Mouse (Mus musculus) urinary bladder, postnatal 36 days (tissue): ENCODE measurements around the gene Zfp987.
A peak's percentile ranks its signal among the peaks of the same experiment; 100 is the strongest.
"Not testable (repeated sequence)": the region's sequence is repeated elsewhere in the genome, so short reads cannot be mapped to it uniquely, and the experiment has no call there.

Experiments used
- DNase-seq, 2 experiments: peaks; one replicate each; pipeline ENCODE4 v3.0.0; 2022; ENCODE audit warnings: low spot score in 2 of 2, mixed read lengths in 1 of 2

Zfp987 gene

DNA sequence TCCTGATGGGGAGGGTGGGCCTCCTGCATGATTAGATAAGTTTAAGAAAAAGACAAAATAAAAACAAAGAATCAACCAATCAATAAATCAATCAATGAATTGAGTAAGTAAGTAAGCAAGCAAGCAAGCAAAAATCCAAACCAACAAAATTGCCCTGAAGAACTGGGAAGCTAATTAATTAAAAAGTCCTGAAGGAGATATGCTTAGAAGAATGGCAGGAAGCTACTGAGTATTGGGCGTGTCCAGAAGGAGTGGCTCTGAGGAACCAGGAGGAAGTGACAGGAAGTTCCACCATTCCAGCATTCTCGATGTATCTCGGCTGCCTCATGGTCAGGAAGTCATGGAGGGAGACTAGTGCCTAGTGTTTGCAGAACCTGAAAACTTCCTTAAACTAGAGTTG, at the start of gene Zfp987:
TSS of gene Zfp987 (plus strand) at position 301 of the 400 bp plus-strand sequence.
- DNase-seq = not testable (repeated sequence)

DNA sequence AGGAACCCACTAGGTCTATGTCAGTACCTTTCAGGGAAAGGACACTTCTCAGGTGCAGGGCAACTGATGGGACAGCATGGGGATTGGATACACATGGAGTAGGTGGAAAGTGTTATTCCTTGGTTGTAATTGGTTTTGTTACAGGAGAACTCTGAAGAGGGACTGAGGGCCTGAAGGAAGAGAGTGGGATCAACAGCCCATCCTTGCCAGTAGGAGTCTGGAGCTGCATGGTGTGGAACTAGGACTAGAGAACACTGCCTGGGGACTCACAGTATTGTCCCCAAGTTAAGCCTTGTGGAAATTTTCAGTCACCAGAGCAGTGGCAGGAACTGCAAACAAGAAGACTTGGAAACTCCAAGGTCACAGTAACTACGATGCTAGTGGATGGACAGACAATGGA, 44.6 kb upstream of the Zfp987 start:
- DNase-seq = not testable (repeated sequence)

DNA sequence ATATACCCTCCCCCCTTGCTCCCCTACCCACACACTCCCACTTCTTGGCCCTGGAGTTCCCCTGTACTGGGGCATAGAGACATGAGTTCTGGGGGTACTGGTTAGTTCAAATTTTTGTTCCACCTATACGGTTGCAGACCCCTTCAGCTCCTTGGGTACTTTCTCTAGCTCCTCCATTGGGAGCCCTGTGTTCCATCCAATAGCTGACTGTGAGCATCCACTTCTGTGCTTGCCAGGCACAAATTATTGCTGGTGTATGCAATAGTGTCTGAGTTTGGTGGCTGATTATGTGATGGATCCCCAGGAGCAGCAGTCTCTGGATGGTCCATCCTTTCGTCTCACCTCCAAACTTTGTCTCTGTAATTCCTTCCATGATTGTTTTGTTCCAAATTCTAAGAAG, 43.7 kb upstream of the Zfp987 start:
- DNase-seq = not testable (repeated sequence)

DNA sequence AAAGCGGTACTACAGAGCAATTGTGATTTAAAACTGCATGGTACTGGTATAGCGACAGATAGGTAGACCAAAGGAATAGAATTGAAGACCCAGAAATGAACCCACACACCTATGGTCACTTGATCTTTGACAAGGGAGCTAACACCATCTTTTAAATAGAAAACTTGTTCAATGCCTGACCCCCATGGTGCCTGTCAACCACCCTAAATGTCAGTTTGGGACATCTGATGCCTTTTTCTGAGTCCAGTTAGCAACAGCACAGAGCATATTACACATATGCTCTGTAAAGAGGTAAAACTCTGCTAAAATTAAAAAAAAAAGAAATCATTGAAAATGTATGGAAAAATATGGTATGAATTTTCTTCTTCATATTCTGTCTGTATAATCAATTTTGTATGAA, 41.8 kb upstream of the Zfp987 start:
- no peak for DNase-seq

DNA sequence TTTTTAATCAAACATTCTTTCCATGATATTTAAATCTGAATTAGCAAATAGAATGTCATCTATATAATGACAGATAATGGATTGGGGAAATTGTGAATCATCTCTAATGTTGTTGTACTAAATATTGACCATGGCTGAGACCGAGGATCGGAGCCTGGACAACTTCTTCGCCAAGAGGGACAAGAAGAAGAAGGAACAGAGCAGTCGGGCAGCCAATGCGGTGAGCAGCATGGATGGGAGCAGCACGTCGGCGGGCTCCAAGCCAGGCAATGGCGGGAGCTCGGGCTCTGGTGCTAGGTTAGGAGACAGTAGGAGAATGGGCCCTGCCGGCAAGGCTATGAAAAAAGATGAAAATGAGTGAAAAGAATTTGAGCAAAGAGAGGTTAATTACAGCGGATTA, 38.5 kb upstream of the Zfp987 start:
- peak in 1 of 2 experiments; percentile 8 for DNase-seq

DNA sequence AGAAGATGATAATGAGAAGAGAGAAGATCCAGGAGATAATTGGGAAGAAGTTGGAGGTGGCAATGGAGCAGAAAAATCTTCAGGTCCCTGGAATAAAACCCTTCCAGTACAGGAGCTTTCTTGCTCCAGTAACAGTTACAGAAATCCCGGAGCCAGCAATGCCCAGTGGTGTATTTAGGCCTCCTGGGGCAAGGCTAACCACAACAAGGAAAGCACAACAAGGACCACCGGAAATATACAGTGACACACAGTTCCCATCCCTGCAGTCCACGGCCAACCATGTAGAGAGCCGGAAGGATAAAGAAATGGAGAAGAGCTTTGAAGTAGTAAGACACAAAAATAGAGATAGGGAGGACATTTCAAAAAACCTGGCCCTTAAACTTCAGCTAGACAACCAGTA, 38.0 kb upstream of the Zfp987 start:
- DNase-seq = not testable (repeated sequence)

DNA sequence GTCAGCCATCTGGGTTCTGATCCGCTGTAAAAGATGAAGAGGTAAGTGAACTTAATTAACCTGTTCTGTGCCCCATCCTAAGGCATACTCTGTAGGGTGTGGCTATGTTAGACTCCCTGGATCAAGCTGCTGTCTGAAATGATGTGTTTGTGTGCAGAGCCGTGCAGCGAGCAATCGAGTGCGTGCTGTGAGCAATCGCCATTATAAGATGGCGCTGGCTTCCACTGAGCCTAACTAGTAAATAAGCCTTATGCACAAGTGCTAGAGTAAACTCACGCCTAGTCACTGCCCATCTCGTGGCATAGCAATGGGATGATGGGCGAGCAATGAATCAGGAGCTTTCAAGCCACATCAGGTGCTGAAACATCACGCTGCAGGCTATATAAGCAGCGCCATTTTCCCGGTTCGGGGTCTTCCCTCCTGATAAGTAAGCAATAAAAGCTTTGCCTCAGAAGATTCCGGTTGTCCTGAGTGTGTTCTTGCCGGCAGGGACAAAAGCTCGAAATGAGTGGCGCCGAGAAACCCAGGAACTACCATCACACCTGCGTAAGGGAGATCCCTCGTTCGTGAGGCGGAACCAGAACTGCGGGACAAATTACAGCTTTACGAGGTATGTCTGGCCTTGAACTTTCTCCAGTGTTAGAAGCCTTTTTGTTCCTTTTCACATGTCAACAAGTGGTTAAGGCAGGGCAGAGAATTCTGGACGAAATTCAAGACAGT, 37.0 kb upstream of the Zfp987 start:
- DNase-seq = not testable (repeated sequence)

DNA sequence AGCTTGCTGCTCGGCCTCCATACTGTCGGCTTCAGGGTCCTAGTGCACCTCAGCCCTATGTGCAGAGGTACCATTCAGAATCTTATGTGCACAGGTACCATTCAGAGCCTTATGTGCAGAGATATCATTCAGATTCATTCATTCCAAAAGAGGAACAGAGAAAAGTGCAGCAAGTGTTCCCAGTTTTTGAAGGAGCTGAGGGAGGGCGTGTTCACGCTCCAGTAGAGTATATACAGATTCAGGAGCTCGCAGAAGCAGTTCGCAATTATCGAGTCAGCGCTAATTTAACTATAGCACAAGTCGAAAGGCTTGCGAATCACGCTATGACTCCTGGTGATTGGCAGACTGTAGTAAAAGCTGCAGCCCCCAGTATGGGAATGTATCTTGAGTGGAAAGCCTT, 36.0 kb upstream of the Zfp987 start:
- DNase-seq = not testable (repeated sequence)

DNA sequence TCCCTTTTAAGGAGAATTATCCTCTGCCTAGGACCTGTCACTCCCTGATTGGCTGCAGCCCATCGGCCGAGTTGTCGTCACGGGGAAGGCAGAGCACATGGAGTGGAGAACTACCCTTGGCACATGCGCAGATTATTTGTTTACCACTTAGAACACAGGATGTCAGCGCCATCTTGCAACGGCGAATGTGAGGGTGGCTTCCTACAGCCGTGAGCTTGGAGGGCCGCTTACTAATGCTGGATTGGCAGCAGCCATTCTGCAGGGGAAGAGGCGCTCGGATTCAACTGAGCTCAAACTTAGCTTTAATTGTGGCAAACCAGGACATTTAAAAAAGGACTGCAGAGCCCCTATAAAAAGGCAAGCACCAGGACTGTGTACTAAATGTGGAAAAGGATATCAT, 35.1 kb upstream of the Zfp987 start:
- not testable (repeated sequence) for DNase-seq

DNA sequence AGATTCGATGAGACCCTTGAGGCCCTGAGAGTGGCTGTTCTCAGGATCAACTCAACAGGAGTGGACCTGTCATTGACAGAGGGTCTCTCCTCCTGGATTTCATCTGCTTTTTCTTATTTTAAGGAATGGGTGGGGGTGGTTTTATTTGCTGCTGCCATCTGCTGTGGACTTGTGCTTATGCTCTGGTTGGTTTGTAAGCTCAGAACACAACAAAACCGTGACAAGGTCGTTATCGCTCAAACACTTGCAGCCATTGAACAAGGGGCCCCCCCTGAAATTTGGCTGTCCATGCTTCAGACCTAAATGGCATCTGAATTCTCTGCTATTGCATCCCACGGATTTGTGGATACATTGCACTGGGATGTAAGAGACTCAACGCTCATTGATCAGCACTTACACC, 34.1 kb upstream of the Zfp987 start:
- DNase-seq = not testable (repeated sequence)

DNA sequence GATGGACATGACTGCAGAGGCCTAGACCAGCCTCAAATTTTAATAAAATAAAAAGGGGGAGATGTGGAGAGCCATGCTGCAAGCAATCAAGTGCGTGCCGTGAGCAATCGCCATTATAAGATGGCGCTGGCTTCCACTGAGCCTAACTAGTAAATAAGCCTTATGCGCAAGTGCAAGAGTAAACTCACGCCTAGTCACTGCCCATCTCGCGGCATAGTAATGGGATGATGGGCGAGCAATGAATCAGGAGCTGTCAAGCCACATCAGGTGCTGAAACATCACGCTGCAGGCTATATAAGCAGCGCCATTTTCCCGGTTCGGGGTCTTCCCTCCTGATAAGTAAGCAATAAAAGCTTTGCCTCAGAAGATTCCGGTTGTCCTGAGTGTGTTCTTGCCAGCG, 33.5 kb upstream of the Zfp987 start:
- DNase-seq = peak in 1 of 2 experiments; percentile 5

DNA sequence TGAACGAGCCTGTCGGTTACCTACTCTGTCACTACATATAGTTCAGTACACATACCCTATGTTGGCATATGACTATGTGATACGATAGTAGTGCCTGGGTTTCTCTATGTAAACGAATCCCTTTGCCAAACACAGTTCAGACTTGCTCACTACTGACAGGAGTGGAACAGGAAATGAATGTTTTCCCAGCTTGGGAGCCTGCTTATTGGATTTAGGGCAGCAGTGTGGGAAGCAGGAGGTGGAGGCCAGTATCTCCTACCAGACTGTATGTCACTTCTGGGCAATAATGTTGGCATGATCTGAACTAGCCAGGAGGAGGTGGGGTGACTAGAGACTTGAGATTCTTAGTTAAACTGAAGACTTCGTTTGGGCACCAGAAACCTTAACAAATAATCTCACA, 32.3 kb upstream of the Zfp987 start:
- not testable (repeated sequence) for DNase-seq

DNA sequence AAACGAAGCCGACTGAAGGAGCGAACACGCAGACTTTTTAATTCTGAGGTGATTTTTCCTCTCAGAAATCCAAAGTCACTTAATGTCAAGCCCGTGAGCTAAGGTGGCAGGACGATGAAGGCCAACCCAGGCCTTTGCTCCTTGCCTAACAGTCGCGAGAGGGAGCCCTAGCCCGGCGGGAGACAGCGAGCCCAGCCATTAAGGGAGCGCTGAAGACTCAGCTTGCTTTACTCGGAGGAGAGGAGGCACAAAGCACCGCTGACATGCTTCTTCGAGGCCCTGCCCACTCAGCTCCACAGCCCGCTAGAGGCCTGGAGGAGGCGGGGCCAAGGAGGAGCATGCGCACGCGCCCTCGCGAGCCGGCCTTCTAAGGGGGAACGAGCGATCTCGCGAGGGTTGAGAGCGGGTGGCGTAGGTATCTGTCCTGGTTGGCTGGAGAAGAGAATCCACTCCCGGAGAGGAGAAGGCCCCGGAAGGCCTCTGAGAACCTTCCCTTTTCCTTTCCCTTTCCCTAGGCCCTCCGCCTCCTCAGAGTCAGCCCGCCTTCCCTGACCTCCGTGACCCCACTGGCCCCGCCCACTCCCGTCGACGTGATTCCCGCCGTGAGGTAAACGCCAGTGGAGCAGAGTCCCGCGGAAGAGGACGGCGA, 30.0 kb upstream of the Zfp987 start:
- DNase-seq = peak in 1 of 2 experiments; percentile 3

DNA sequence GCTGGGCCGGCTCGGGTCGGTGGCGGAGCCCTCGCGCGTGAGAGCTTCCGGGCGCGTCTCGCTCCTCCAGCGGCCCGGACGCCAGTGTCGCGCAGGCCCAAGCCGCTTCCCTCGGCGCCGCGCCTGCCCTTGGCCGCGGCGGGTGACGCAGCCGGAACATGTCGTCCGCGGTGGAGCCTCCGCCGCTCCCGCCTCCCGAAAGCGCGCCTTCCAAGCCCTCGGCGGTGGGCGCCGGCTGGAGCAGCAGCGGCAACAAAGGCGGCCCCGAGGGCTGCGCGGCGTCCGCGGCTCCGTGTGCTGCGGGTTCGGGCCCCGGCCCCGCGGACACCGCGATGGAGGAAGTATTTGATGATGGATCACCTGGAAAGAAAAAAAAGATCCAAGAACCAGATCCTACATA, 29.5 kb upstream of the Zfp987 start:
- DNase-seq = not testable (repeated sequence)

DNA sequence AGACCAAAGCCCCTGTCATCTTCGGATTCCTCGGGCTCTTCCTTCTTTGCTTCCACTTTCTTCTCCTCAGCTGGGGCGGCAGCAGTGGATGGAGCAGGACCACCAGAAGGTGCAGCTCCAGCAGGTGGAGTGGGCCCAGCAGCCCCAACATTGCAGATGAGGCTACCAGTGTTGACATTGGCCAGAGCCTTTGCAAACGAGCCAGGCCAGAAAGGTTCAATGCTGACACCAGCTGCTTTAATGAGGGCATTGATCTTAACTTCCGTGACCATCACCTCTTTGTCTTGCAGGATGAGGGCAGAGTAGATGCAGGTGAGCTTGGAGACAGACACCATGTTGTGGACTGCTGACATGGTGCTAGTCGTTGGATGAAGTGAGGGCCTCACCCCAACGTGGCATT, 23.8 kb upstream of the Zfp987 start:
- not testable (repeated sequence) for DNase-seq

DNA sequence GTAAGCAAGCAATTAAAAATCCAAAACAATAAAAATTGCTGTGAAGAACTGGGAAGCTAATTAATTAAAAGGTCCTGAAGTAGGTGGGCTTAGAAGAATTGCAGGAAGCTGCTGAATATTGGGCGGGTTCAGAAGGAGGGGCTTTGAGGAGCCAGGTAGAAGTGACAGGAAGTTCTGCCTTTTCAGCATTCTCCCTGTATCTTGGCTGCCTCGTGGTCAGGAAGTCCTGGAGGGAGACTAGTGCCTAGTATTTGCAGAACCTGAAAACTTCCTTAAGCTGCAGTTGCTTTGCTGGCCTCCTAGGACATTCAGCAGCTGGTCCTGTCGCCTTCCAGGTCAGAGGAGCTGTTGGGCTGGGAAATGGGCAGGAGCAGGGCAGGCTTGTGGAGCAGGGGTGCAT, 4.3 kb downstream of the Zfp987 start:
- not testable (repeated sequence) for DNase-seq

DNA sequence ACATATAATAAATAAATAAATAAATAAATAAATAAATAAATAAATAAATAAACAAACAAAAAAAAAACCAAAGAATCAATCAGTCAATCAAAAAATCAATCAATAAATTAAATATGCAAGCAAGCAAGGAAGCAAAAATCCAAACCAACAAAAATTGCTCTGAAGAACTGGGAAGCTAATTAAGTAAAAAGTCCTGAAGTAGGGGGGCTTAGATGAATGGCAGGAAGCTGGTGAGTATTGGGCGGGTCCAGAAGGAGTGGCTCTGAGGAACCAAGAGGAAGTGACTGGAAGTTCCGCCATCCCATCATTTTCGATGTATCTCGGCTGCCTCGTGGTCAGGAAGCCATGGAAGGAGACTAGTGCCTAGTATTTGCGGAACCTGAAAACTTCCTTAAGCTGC, 59.4 kb downstream of the Zfp987 start, which contains the start of gene Zfp600:
TSS of gene Zfp600 (plus strand) at position 301 of the 400 bp plus-strand sequence.
- not testable (repeated sequence) for DNase-seq

DNA sequence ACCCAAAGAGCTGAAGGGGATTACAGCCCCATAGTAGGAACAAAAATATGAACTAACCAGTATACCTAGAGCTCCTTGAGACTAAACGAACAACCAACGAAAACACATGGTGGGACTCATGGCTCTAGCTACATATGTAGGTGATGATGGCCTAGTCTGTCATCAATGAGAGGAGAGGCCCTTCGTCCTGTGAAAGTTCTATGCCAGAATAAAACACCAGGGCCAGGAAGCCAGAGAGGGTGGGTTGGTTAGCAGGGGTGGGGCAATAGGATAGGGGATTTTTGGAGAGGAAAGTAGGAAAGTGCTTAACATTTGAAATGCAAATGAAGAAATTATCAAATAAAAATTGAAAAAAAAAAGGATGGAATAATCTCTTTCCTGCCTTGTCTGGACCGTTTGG, 65.8 kb downstream of the Zfp987 start:
- not testable (repeated sequence) for DNase-seq

DNA sequence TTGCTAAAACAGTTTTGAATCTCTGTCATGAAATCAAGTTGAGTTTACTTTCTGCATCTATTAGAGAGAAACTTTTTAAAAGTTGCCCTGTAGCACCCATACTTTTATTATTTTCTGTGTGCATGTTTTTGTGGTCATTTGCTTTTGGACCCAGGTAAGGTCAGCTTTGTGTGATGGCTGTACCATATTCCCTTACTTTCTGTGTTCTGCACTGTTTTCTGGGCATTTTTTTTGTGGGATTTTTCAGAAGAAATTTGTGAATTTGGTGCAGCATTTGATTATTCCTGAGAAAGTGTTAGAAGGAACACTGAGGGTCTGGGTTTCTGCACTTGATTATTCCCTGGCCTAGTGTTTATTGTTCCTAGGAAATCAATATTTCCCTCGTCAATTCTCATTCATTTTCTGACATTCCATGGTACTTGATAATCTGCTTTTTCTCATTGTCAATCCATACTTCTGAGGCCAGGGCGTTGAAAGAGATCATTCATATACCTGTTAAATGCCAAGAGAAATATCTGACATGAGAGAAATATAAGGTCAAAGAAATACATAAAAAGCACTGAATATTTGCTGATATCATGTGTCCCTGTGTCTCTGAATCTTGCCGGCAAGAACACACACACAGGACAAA, 70.2 kb downstream of the Zfp987 start:
- not testable (repeated sequence) for DNase-seq

DNA sequence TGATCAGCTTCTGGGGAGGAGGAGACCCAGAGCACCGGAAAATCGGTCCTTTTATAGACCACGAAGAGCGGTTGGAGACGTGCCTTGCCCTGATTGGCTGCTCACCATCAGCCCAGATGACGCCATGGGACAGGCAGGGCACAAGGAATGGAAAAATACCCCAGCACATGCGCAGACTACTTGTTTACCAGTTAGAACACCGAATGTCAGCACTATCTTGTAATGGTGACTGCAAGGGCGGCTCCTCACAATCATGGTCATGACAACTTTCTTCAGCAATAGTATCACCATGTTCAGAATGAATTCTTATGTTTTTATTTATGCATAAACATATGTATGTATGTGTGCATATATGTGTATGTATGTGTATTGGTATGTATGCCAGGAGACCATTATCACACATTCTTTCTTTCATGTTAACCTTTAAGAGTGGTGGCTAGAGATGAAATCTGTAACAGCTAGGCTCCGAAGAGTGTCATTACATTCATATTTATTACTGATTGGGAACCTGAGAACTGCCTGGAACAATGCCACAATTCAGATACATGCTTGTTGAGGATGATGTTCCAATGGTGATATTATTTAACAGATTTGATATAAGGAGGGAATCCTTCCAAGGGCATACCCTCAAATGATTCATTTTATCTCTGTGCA, 70.9 kb downstream of the Zfp987 start:
- DNase-seq = peak in 1 of 2 experiments; percentile 6

DNA sequence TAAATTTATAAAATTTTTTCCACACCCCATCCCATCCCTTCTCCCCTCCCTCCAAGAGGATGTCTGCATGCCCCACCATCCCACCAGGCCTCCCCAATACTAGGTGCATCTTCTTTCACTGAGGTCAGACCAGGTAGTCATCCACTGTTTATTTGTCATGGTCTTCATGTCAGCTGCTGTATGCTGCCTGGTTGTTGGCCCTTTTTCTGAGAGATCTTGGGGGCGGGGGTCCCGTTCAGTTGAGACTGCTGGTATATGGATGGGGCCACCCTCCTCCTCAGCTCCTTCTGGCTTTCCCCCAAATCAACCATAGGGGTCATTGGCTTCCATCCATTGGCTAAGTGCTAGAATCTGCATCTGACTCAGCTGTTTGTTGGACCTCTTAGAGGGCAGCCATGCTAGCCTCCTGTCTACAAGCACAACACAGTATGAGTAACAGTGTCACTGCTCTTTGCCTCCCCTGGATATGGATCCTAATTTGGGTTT, 71.7 kb downstream of the Zfp987 start:
- DNase-seq = not testable (repeated sequence)
